Mouse (Mus musculus) testis, adult 2 months (tissue): ENCODE measurements around the gene Frmd4a.

Experiments used
- CTCF ChIP-seq: fragments of 200-500 bp; IDR thresholded peaks from 2 replicates; pipeline ENCODE4 v1.5.1; 2012; ENCODE audit warnings: low read depth, mild to moderate bottlenecking, inconsistent platforms, low read length, moderate library complexity; ENCODE audit not compliant: control insufficient read depth, insufficient read depth, insufficient replicate concordance
- POLR2A ChIP-seq: fragments of 200-500 bp; IDR thresholded peaks from 2 replicates; pipeline ENCODE4 v1.6.1; 2012; ENCODE audit warnings: low read depth, mild to moderate bottlenecking, inconsistent platforms, low read length, moderate library complexity; ENCODE audit not compliant: control insufficient read depth

DNA sequence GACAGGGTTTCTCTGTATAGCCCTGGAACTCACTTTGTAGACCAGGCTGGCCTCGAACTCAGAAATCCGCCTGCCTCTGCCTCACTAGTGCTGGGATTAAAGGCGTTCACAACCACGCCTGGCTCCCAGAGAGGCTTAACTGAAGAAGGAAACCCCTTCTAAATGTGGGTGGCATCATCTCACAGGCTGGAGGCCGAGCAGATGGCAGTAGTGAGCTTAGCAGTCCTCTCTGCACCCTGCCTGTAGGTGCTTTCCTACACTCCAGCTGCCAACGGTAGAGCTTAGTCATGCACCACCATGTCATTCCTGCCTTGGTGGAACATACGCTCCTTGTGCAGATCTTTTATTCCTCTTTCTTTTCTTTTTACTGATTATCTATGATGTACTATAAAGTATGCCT lies 28.6 kb upstream of the Frmd4a start:
- TF ChIP-seq CTCF (no peak), POLR2A (no peak)
